Mouse (Mus musculus): ENCODE measurements around the gene Selenos. TPM values are rescaled to one million over a fixed set of nuclear protein-coding genes. Genes with fewer than 3 reads are reported as not detected.
A peak's percentile ranks its signal among the peaks of the same experiment; 100 is the strongest.

The Selenos gene
- total RNA-seq, 1 experiment, result 82.1 TPM

- DNase-seq (ENCODE audit: low read depth, low spot score), result no peak
- H3K27ac ChIP-seq (ENCODE audit: insufficient read depth, low read depth, low read length, poor library complexity, severe bottlenecking), result no peak overlapping the region
- in situ Hi-C loops (cut with MboI; ENCODE audit: low sequenced_read_pairs in 2 of 2, unreplicated experiment in 2 of 2), result no loop called here
Measured at GRCm38 (mm10) chr7:66080231-66080613, 773 bp downstream of the Selenos start.

GRCm38 (mm10) chr7:66083757-66084156, 4.3 kb downstream of the Selenos start:
- DNase-seq (ENCODE audit: low read depth, low spot score), result no peak
- no peak overlapping the region for H3K4me3 ChIP-seq (ENCODE audit: insufficient read depth in 1 of 2, low read depth in 1 of 2, low read length in 2 of 2, poor library complexity in 1 of 2, severe bottlenecking in 1 of 2)
- no peak overlapping the region for H3K27ac ChIP-seq (ENCODE audit: insufficient read depth, low read depth, low read length, poor library complexity, severe bottlenecking)
- H3K9ac ChIP-seq (ENCODE audit: insufficient read depth, low read depth, low read length, poor library complexity, severe bottlenecking), result no peak overlapping the region
- peaks cover 32% of the 10 kb centered on the region for H3K36me3 ChIP-seq (ENCODE audit: control insufficient read depth, insufficient read depth, low read length, poor library complexity, severe bottlenecking)
- H3K9me3 ChIP-seq (ENCODE audit: control insufficient read depth, insufficient read depth, low read depth, low read length), result no peaks in the 10 kb centered on the region
- peaks cover 0 to 4% of the 10 kb centered on the region in 2 experiments; a peak in 1 of 4 replicates for H3K4me1 ChIP-seq (ENCODE audit: control insufficient read depth in 2 of 2, insufficient read depth in 2 of 2, low read length in 2 of 2, poor library complexity in 1 of 2)
- in situ Hi-C loops (cut with MboI; ENCODE audit: low sequenced_read_pairs in 2 of 2, unreplicated experiment in 2 of 2), result no loop called here
- TF ChIP-seq HCFC1 (IDR thresholded peaks at IDR 0.05; ENCODE audit: borderline replicate concordance, insufficient read depth, low read length), result no peak
- no peak for TF ChIP-seq CHD2 (IDR thresholded peaks at IDR 0.05; ENCODE audit: low read depth, low read length)
- TF ChIP-seq ZC3H11A (IDR thresholded peaks at IDR 0.05; ENCODE audit: borderline replicate concordance, low read depth, low read length), result no peak
- no peak for TF ChIP-seq MAFK (IDR thresholded peaks at IDR 0.05; ENCODE audit: insufficient read depth, low read depth, low read length)
- no peak for TF ChIP-seq ZNF384 (IDR thresholded peaks at IDR 0.05; ENCODE audit: low read depth, low read length)

More at GRCm38 (mm10) chr7:66080231-66080613, 773 bp downstream of the Selenos start:
- H3K4me1 ChIP-seq (ENCODE audit: control insufficient read depth in 2 of 2, insufficient read depth in 2 of 2, low read length in 2 of 2, poor library complexity in 1 of 2), result peaks cover 0 to 4% of the 10 kb centered on the region in 2 experiments; a peak in 1 of 4 replicates
- H3K36me3 ChIP-seq (ENCODE audit: control insufficient read depth, insufficient read depth, low read length, poor library complexity, severe bottlenecking), result peaks cover 16% of the 10 kb centered on the region
- TF ChIP-seq MAFK (IDR thresholded peaks at IDR 0.05; ENCODE audit: insufficient read depth, low read depth, low read length) (no peak), CHD2 (IDR thresholded peaks at IDR 0.05; ENCODE audit: low read depth, low read length) (no peak), ZC3H11A (IDR thresholded peaks at IDR 0.05; ENCODE audit: borderline replicate concordance, low read depth, low read length) (no peak), HCFC1 (IDR thresholded peaks at IDR 0.05; ENCODE audit: borderline replicate concordance, insufficient read depth, low read length) (no peak), ZNF384 (IDR thresholded peaks at IDR 0.05; ENCODE audit: low read depth, low read length) (peak; percentile 89)
- H3K9me3 ChIP-seq (ENCODE audit: control insufficient read depth, insufficient read depth, low read depth, low read length), result no peaks in the 10 kb centered on the region
- peak overlapping the region; percentile 89 for H3K9ac ChIP-seq (ENCODE audit: insufficient read depth, low read depth, low read length, poor library complexity, severe bottlenecking)
- H3K4me3 ChIP-seq (ENCODE audit: insufficient read depth in 1 of 2, low read depth in 1 of 2, low read length in 2 of 2, poor library complexity in 1 of 2, severe bottlenecking in 1 of 2), result peak overlapping the region; percentile 78 to 84

GRCm38 (mm10) chr7:66084546-66084945, 5.1 kb downstream of the Selenos start:
- H3K36me3 ChIP-seq (ENCODE audit: control insufficient read depth, insufficient read depth, low read length, poor library complexity, severe bottlenecking), result peaks cover 35% of the 10 kb centered on the region
- TF ChIP-seq HCFC1 (IDR thresholded peaks at IDR 0.05; ENCODE audit: borderline replicate concordance, insufficient read depth, low read length), result no peak
- TF ChIP-seq CHD2 (IDR thresholded peaks at IDR 0.05; ENCODE audit: low read depth, low read length), result no peak
- no peak for TF ChIP-seq ZNF384 (IDR thresholded peaks at IDR 0.05; ENCODE audit: low read depth, low read length)
- TF ChIP-seq ZC3H11A (IDR thresholded peaks at IDR 0.05; ENCODE audit: borderline replicate concordance, low read depth, low read length), result no peak
- TF ChIP-seq MAFK (IDR thresholded peaks at IDR 0.05; ENCODE audit: insufficient read depth, low read depth, low read length), result no peak
- H3K27ac ChIP-seq (ENCODE audit: insufficient read depth, low read depth, low read length, poor library complexity, severe bottlenecking), result no peak overlapping the region
- no peak overlapping the region for H3K4me3 ChIP-seq (ENCODE audit: insufficient read depth in 1 of 2, low read depth in 1 of 2, low read length in 2 of 2, poor library complexity in 1 of 2, severe bottlenecking in 1 of 2)
- DNase-seq (ENCODE audit: low read depth, low spot score), result no peak
- no peak overlapping the region for H3K9ac ChIP-seq (ENCODE audit: insufficient read depth, low read depth, low read length, poor library complexity, severe bottlenecking)
- in situ Hi-C loops (cut with MboI; ENCODE audit: low sequenced_read_pairs in 2 of 2, unreplicated experiment in 2 of 2), result no loop called here
- peaks cover 0 to 4% of the 10 kb centered on the region in 2 experiments; a peak in 1 of 4 replicates for H3K4me1 ChIP-seq (ENCODE audit: control insufficient read depth in 2 of 2, insufficient read depth in 2 of 2, low read length in 2 of 2, poor library complexity in 1 of 2)
- H3K9me3 ChIP-seq (ENCODE audit: control insufficient read depth, insufficient read depth, low read depth, low read length), result no peaks in the 10 kb centered on the region

GRCm38 (mm10) chr7:66087652-66088051, 8.2 kb downstream of the Selenos start:
- in situ Hi-C loops (cut with MboI; ENCODE audit: low sequenced_read_pairs in 2 of 2, unreplicated experiment in 2 of 2), result no loop called here
- TF ChIP-seq HCFC1 (IDR thresholded peaks at IDR 0.05; ENCODE audit: borderline replicate concordance, insufficient read depth, low read length) (no peak), ZNF384 (IDR thresholded peaks at IDR 0.05; ENCODE audit: low read depth, low read length) (no peak), ZC3H11A (IDR thresholded peaks at IDR 0.05; ENCODE audit: borderline replicate concordance, low read depth, low read length) (no peak), CHD2 (IDR thresholded peaks at IDR 0.05; ENCODE audit: low read depth, low read length) (no peak), MAFK (IDR thresholded peaks at IDR 0.05; ENCODE audit: insufficient read depth, low read depth, low read length) (no peak)

More at GRCm38 (mm10) chr7:66087652-66088051, 8.2 kb downstream of the Selenos start:
- H3K27ac ChIP-seq (ENCODE audit: insufficient read depth, low read depth, low read length, poor library complexity, severe bottlenecking), result no peak overlapping the region
- H3K4me3 ChIP-seq (ENCODE audit: insufficient read depth in 1 of 2, low read depth in 1 of 2, low read length in 2 of 2, poor library complexity in 1 of 2, severe bottlenecking in 1 of 2), result no peak overlapping the region
- DNase-seq (ENCODE audit: low read depth, low spot score), result no peak
- no peak overlapping the region for H3K9ac ChIP-seq (ENCODE audit: insufficient read depth, low read depth, low read length, poor library complexity, severe bottlenecking)
- 0 out of 4 replicates have a peak, but pooled peaks cover 0 to 2% of the 10 kb centered on the region in 2 experiments for H3K4me1 ChIP-seq (ENCODE audit: control insufficient read depth in 2 of 2, insufficient read depth in 2 of 2, low read length in 2 of 2, poor library complexity in 1 of 2)
- H3K9me3 ChIP-seq (ENCODE audit: control insufficient read depth, insufficient read depth, low read depth, low read length), result no peaks in the 10 kb centered on the region
- H3K36me3 ChIP-seq (ENCODE audit: control insufficient read depth, insufficient read depth, low read length, poor library complexity, severe bottlenecking), result peaks cover 35% of the 10 kb centered on the region
